Mouse (Mus musculus) small intestine, adult 2 months (tissue): ENCODE results near the gene Tmem37.

Source experiments
- CTCF ChIP-seq: fragments of 200-500 bp; IDR thresholded peaks from 2 replicates; pipeline ENCODE4 v1.5.1; 2012; ENCODE audit warnings: low read depth, mild to moderate bottlenecking, control low read depth, inconsistent platforms, low read length, moderate library complexity, mixed read lengths; ENCODE audit not compliant: insufficient replicate concordance, insufficient read length; ENCODE audit errors: extremely low read depth
- POLR2A ChIP-seq: fragments of 200-500 bp; IDR thresholded peaks from 2 replicates; pipeline ENCODE4 v1.6.1; 2012; ENCODE audit warnings: low read depth, mild to moderate bottlenecking, control low read depth, inconsistent platforms, low read length, moderate library complexity

DNA sequence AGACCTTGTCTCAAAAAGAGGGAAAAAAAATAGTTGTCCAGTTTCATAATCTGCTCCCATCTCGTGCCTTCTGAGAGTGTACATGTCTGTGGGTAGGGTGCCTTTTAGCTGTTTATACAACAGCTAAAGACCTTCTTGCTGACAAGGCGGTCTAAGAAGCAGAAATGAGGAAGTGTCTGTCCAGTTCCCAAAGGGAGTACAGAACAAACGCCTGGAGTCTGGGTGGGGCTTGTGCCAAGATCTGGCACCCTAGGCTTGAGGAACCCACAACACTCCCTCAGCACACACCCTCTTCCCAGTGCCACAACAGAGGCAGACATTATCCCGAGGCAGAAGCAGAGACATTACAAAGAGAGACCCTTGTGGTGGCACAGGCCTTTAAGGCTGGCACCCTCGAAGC lies 1.6 kb upstream of the Tmem37 start:
- TF ChIP-seq CTCF: no peak
- no peak for TF ChIP-seq POLR2A
